In the genomic region with DNA sequence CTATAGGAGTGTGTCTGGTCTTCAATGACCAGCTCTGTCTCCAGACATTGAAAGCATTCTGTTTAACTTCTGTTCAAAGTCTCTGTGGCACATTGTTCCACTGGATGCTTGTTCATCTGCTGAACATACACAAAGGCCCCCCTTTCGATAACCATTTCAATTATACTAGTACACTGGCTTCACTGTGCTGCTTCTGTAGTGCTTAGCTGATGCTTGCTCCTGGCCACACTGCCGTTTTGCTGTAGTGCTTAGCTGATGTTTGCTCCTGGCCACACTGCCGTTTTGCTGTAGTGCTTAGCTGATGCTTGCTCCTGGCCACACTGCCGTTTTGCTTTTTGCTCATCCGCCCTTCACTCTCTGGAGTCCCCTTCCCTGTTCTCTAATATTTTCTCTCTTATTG, we compare ENCODE assay signal across 14 mouse cellular contexts. TPM values are rescaled to one million over a fixed set of nuclear protein-coding genes. Genes with fewer than 3 reads are reported as not detected.
DNase-seq lines count a peak whose midpoint lies in the region; ATAC-seq and TF ChIP-seq lines count a peak whose summit lies in the region.
"Had no signal": no experiment of that assay in that cellular context is flagged by ENCODE, and none has a peak within 500 bp of the region (broad histone marks: within the 10 kb centered on the region; RNA-seq: fewer than 3 reads in every experiment).

No protein-coding gene starts in this region.

- DNase-seq in forebrain, embryonic 14.5 days (ENCODE audit: low spot score), result no peak
- no peak for DNase-seq in hindbrain, embryonic 11.5 days (ENCODE audit: low spot score)
- no peak for DNase-seq in hindbrain, embryonic 14.5 days (ENCODE audit: low spot score)
- no peak for DNase-seq in testis, postnatal 10 days (ENCODE audit: low spot score)
- no peak for DNase-seq in cerebellum, postnatal 25 days
- DNase-seq in gastrocnemius, adult 18-20 months (ENCODE audit: low spot score), result no peak
- DNase-seq: cerebellum, postnatal 14 days; right cerebral cortex, postnatal 14 days had no signal

- no peak for TF ChIP-seq POLR2A in testis, adult 2 months (IDR thresholded peaks at IDR 0.05; ENCODE audit: control insufficient read depth, low read depth, low read length)

- H3K9me3 ChIP-seq in forebrain, embryonic 14.5 days (replicated peaks; ENCODE audit: control insufficient read depth, low read length), result no peaks in the 10 kb centered on the region
- no peaks in the 10 kb centered on the region for H3K9me3 ChIP-seq in forebrain, embryonic 16.5 days (ENCODE audit: control insufficient read depth, low read length)
- H3K9me3 ChIP-seq in hindbrain, embryonic 11.5 days (ENCODE audit: control insufficient read depth, low read length), result no peaks in the 10 kb centered on the region
- no peaks in the 10 kb centered on the region for H3K9me3 ChIP-seq in hindbrain, embryonic 14.5 days (ENCODE audit: control insufficient read depth, low read length)
- H3K9me3 ChIP-seq: embryonic facial prominence, embryonic 15.5 days; limb, embryonic 10.5 days; lung, embryonic 15.5 days; stomach, embryonic 15.5 days had no signal

- no peak overlapping the region for H3K27ac ChIP-seq in forebrain, embryonic 14.5 days (ENCODE audit: low read depth, low read length)
- H3K27ac ChIP-seq in forebrain, embryonic 16.5 days (ENCODE audit: low read length), result no peak overlapping the region
- no peak overlapping the region for H3K27ac ChIP-seq in hindbrain, embryonic 11.5 days (ENCODE audit: low read depth, low read length)
- no peak overlapping the region for H3K27ac ChIP-seq in hindbrain, embryonic 14.5 days
- peak overlapping the region; percentile 67 for H3K27ac ChIP-seq in testis, adult 2 months (ENCODE audit: control insufficient read depth, insufficient read depth, low read depth, low read length)
- H3K27ac ChIP-seq: embryonic facial prominence, embryonic 15.5 days; limb, embryonic 10.5 days; stomach, embryonic 15.5 days had no signal

- 0 out of 2 replicates have a peak, but pooled peaks have one; percentile 19 for ATAC-seq in forebrain, embryonic 14.5 days
- no peak; the same call in 1 of the 2 replicates for ATAC-seq in forebrain, embryonic 16.5 days
- 0 out of 2 replicates have a peak, but pooled peaks have one; percentile 38 for ATAC-seq in hindbrain, embryonic 11.5 days (ENCODE audit: low FRiP score)
- ATAC-seq in hindbrain, embryonic 14.5 days (ENCODE audit: low FRiP score), result no peak

- H3K4me2 ChIP-seq in forebrain, embryonic 14.5 days (ENCODE audit: low read length), result no peak overlapping the region
- H3K4me2 ChIP-seq in forebrain, embryonic 16.5 days (ENCODE audit: low read length), result no peak overlapping the region
- no peak overlapping the region for H3K4me2 ChIP-seq in hindbrain, embryonic 11.5 days (replicated peaks; ENCODE audit: low read depth, low read length)
- no peak overlapping the region for H3K4me2 ChIP-seq in hindbrain, embryonic 14.5 days (replicated peaks)
- H3K4me2 ChIP-seq: embryonic facial prominence, embryonic 15.5 days; lung, embryonic 15.5 days; stomach, embryonic 15.5 days had no signal

- no peak for TF ChIP-seq CTCF in testis, adult 2 months (IDR thresholded peaks at IDR 0.05; ENCODE audit: control insufficient read depth, insufficient read depth, insufficient replicate concordance, low read depth, low read length)

- H3K9ac ChIP-seq in forebrain, embryonic 14.5 days (ENCODE audit: low read length), result no peak overlapping the region
- no peak overlapping the region for H3K9ac ChIP-seq in forebrain, embryonic 16.5 days (replicated peaks; ENCODE audit: low read depth, low read length)
- H3K9ac ChIP-seq in hindbrain, embryonic 11.5 days (ENCODE audit: low read depth, low read length), result no peak overlapping the region
- no peak overlapping the region for H3K9ac ChIP-seq in hindbrain, embryonic 14.5 days
- H3K9ac ChIP-seq: embryonic facial prominence, embryonic 15.5 days; lung, embryonic 15.5 days; stomach, embryonic 15.5 days had no signal

- WGBS in forebrain, embryonic 14.5 days, result 50% methylated on average over 5 of the region's 5 CpGs
- WGBS in forebrain, embryonic 16.5 days, result 50% methylated on average over 5 of the region's 5 CpGs
- 72% methylated on average over 5 of the region's 5 CpGs for WGBS in hindbrain, embryonic 11.5 days
- 58% methylated on average over 5 of the region's 5 CpGs for WGBS in hindbrain, embryonic 14.5 days

- 0 out of 2 replicates have a peak, but pooled peaks cover 2% of the 10 kb centered on the region for H3K36me3 ChIP-seq in forebrain, embryonic 14.5 days (ENCODE audit: control insufficient read depth, insufficient read depth, low read length)
- no peaks in the 10 kb centered on the region for H3K36me3 ChIP-seq in forebrain, embryonic 16.5 days (ENCODE audit: control insufficient read depth, insufficient read depth)
- no peaks in the 10 kb centered on the region for H3K36me3 ChIP-seq in hindbrain, embryonic 11.5 days (ENCODE audit: control insufficient read depth, insufficient read depth, low read length)
- no peaks in the 10 kb centered on the region for H3K36me3 ChIP-seq in hindbrain, embryonic 14.5 days (replicated peaks; ENCODE audit: control insufficient read depth, insufficient read depth)
- H3K36me3 ChIP-seq in testis, adult 2 months (ENCODE audit: control insufficient read depth, insufficient read depth, low read length), result no peaks in the 10 kb centered on the region
- H3K36me3 ChIP-seq: embryonic facial prominence, embryonic 15.5 days; limb, embryonic 10.5 days; lung, embryonic 15.5 days; stomach, embryonic 15.5 days had no signal

- H3K4me3 ChIP-seq in forebrain, embryonic 14.5 days (ENCODE audit: low read depth, low read length), result no peak overlapping the region
- H3K4me3 ChIP-seq in forebrain, embryonic 16.5 days (replicated peaks; ENCODE audit: low read length), result no peak overlapping the region
- no peak overlapping the region for H3K4me3 ChIP-seq in hindbrain, embryonic 11.5 days (ENCODE audit: low read depth, low read length)
- no peak overlapping the region for H3K4me3 ChIP-seq in hindbrain, embryonic 14.5 days (replicated peaks; ENCODE audit: low read length)
- no peak overlapping the region for H3K4me3 ChIP-seq in testis, adult 2 months (ENCODE audit: control insufficient read depth, low read depth, low read length)
- H3K4me3 ChIP-seq: embryonic facial prominence, embryonic 15.5 days; limb, embryonic 10.5 days; lung, embryonic 15.5 days; stomach, embryonic 15.5 days had no signal

- H3K4me1 ChIP-seq in forebrain, embryonic 14.5 days (ENCODE audit: control insufficient read depth, insufficient read depth, low read length), result peaks cover 15% of the 10 kb centered on the region
- peaks cover 5% of the 10 kb centered on the region for H3K4me1 ChIP-seq in forebrain, embryonic 16.5 days (replicated peaks; ENCODE audit: control insufficient read depth, insufficient read depth, low read length)
- H3K4me1 ChIP-seq in hindbrain, embryonic 11.5 days (replicated peaks; ENCODE audit: control insufficient read depth, insufficient read depth, low read length), result no peaks in the 10 kb centered on the region
- H3K4me1 ChIP-seq in hindbrain, embryonic 14.5 days (replicated peaks; ENCODE audit: control insufficient read depth, insufficient read depth, low read length), result 0 out of 2 replicates have a peak, but pooled peaks cover 11% of the 10 kb centered on the region
- H3K4me1 ChIP-seq in testis, adult 2 months (ENCODE audit: control insufficient read depth, insufficient read depth, low read length), result no peaks in the 10 kb centered on the region

- no peaks in the 10 kb centered on the region for H3K27me3 ChIP-seq in forebrain, embryonic 14.5 days (replicated peaks; ENCODE audit: control insufficient read depth, insufficient read depth, low read length)
- H3K27me3 ChIP-seq in forebrain, embryonic 16.5 days (replicated peaks; ENCODE audit: control insufficient read depth, insufficient read depth, low read length), result no peaks in the 10 kb centered on the region
- H3K27me3 ChIP-seq in hindbrain, embryonic 11.5 days (ENCODE audit: control insufficient read depth, insufficient read depth, low read length), result no peaks in the 10 kb centered on the region
- no peaks in the 10 kb centered on the region for H3K27me3 ChIP-seq in hindbrain, embryonic 14.5 days (ENCODE audit: control insufficient read depth, insufficient read depth, low read length)
- H3K27me3 ChIP-seq in testis, adult 2 months (ENCODE audit: control insufficient read depth, insufficient read depth, low read length), result no peaks in the 10 kb centered on the region
- H3K27me3 ChIP-seq: embryonic facial prominence, embryonic 15.5 days; lung, embryonic 15.5 days; stomach, embryonic 15.5 days had no signal

RNA-seq across cellular contexts. Expression of a gene that starts 19.4 kb away (rescaled TPM):
- polyA plus RNA-seq in forebrain, embryonic 14.5 days (2014; fragmentation: Nextera tagmentation; extraction: Ambion mirVana), result 6.1 and 8.4 TPM in 2 replicates
- polyA plus RNA-seq in forebrain, embryonic 16.5 days (2015; fragmentation: Nextera tagmentation; extraction: Ambion mirVana), result 7.5 and 9.3 TPM in 2 replicates
- polyA plus RNA-seq in hindbrain, embryonic 11.5 days (2014; fragmentation: Nextera tagmentation; extraction: Ambion mirVana), result 13.1 and 14.7 TPM in 2 replicates
- polyA plus RNA-seq in hindbrain, embryonic 14.5 days (2014; fragmentation: Nextera tagmentation; extraction: Ambion mirVana), result 8.5 and 11.2 TPM in 2 replicates
- polyA plus RNA-seq in testis, adult 2 months (2012; rRNA removed), result 5.6 and 5.8 TPM in 2 replicates
- 10 to 100 TPM; 18.7 to 21.5 TPM for total RNA-seq in gastrocnemius, adult 18-20 months (2021)

Comparison
In these comparisons a context has a peak if more than half of its experiments do, and no peak if none do; other contexts are left out.
1. ATAC-seq: peak in forebrain, embryonic 14.5 days (single experiment) and hindbrain, embryonic 11.5 days (single experiment); none in forebrain, embryonic 16.5 days (single experiment) and hindbrain, embryonic 14.5 days (single experiment).